Mouse (Mus musculus) erythroblast, embryonic 14.5 days (primary cell): ENCODE results near the gene Anks1b.

Source experiments
- GATA1 ChIP-seq: IDR thresholded peaks from 2 replicates; pipeline ENCODE4 v1.6.1; 2012; ENCODE audit warnings: low read length, inconsistent platforms, mixed read lengths
- TAL1 ChIP-seq: IDR thresholded peaks from 3 replicates; pipeline ENCODE4 v1.6.1; 2012; ENCODE audit warnings: low read length, inconsistent platforms, mixed read lengths

GRCm38 (mm10) chr10:90990340-90990739 is 1117.0 kb downstream of the Anks1b start:
- TF ChIP-seq GATA1, result no peak
- no peak for TF ChIP-seq TAL1
